Mouse (Mus musculus) liver, embryonic 16.5 days (tissue): ENCODE data around the gene Ifi214. TPM values are rescaled to one million over a fixed set of nuclear protein-coding genes. Genes with fewer than 3 reads are reported as not detected.
"Not testable (repeated sequence)": the region's sequence is repeated elsewhere in the genome, so short reads cannot be mapped to it uniquely, and the experiment has no call there.

Experiments used
- ATAC-seq: fragments of 200-750 bp; cut with Nextera tagmentation; 2 replicates; pipeline ENCODE4 v1.8.0; 2017; ENCODE audit warnings: low read depth, mild to moderate bottlenecking, moderate number of reproducible peaks, moderate library complexity
- H3K27ac ChIP-seq: fragments of 300-500 bp; sonication (generic); 2 replicates; pipeline ENCODE4 v1.5.1; 2014; ENCODE audit warnings: mild to moderate bottlenecking, low read length
- H3K27me3 ChIP-seq: fragments of 300-500 bp; sonication (generic); 2 replicates; pipeline ENCODE4 v1.6.1; 2014; ENCODE audit warnings: low read depth, low read length, mixed read lengths; ENCODE audit not compliant: control insufficient read depth, insufficient read depth
- H3K36me3 ChIP-seq: fragments of 300-500 bp; sonication (generic); 2 replicates; pipeline ENCODE4 v1.6.1; 2014; ENCODE audit warnings: mild to moderate bottlenecking; ENCODE audit not compliant: control insufficient read depth, insufficient read depth
- H3K4me1 ChIP-seq: fragments of 300-500 bp; sonication (generic); 2 replicates; pipeline ENCODE4 v1.6.1; 2014; ENCODE audit warnings: low read depth, low read length, mixed read lengths; ENCODE audit not compliant: control insufficient read depth
- H3K4me2 ChIP-seq: fragments of 300-500 bp; sonication (generic); 2 replicates; pipeline ENCODE4 v1.6.1; 2014; ENCODE audit warnings: low read depth, low read length, mixed read lengths
- H3K4me3 ChIP-seq: fragments of 300-500 bp; sonication (generic); 2 replicates; pipeline ENCODE4 v1.5.1; 2014; ENCODE audit warnings: low read depth, mild to moderate bottlenecking, low read length
- H3K9ac ChIP-seq: fragments of 300-500 bp; sonication (generic); 2 replicates; pipeline ENCODE4 v1.6.1; 2014; ENCODE audit warnings: low read depth, low read length
- H3K9me3 ChIP-seq: fragments of 300-500 bp; sonication (generic); replicated peaks from 2 replicates; pipeline ENCODE4 v1.6.1; 2016; ENCODE audit warnings: low read length; ENCODE audit not compliant: control insufficient read depth
- WGBS: fragments of 180-500 bp; shearing (Covaris S2); extraction: QIAGEN DNeasy Blood & Tissue Kit; methylation state at CpG from one replicate; pipeline ENCODE4 v1.1.7; 2014; ENCODE audit not compliant: insufficient replicate concordance; 5-methylcytosine and 5-hydroxymethylcytosine counted together
- polyA plus RNA-seq: library from polyadenylated mRNA; unstranded; fragments of >200 nt; fragmentation: Nextera tagmentation; extraction: Ambion mirVana; gene quantifications from 2 replicates; pipeline ENCODE4 v1.2.1, GENCODE M21; 2015

Ifi214 gene
- 0.01 and 0.07 TPM in 2 replicates for polyA plus RNA-seq

DNA sequence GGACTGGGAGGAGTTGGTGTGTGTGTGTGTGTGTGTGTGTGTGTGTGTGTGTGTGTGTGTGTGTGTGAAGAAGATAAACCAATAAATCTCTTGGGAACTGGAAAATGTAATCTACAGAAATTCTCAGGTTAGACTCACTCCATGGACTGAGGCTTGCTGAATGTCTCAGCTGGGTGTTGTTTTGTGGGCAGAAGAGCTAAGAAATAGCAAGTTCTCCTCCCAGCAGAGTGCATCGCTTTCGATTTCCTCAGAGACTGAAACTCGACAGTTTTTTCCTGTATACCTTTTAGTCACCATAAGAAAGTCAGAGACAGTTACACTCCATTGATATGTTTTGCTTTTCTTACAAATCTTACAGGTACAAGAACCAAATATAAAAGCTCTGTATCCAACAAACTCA, at the start of gene Ifi214:
Gene Ifi214, minus strand, starts transcription at position 167 of the 400 bp plus-strand sequence.
- not testable (repeated sequence) for H3K4me1 ChIP-seq, H3K27me3 ChIP-seq, H3K4me3 ChIP-seq, H3K27ac ChIP-seq, ATAC-seq, H3K36me3 ChIP-seq, H3K4me2 ChIP-seq, H3K9ac ChIP-seq, H3K9me3 ChIP-seq
- 63% methylated on average over 3 of the region's 3 CpGs for WGBS

DNA sequence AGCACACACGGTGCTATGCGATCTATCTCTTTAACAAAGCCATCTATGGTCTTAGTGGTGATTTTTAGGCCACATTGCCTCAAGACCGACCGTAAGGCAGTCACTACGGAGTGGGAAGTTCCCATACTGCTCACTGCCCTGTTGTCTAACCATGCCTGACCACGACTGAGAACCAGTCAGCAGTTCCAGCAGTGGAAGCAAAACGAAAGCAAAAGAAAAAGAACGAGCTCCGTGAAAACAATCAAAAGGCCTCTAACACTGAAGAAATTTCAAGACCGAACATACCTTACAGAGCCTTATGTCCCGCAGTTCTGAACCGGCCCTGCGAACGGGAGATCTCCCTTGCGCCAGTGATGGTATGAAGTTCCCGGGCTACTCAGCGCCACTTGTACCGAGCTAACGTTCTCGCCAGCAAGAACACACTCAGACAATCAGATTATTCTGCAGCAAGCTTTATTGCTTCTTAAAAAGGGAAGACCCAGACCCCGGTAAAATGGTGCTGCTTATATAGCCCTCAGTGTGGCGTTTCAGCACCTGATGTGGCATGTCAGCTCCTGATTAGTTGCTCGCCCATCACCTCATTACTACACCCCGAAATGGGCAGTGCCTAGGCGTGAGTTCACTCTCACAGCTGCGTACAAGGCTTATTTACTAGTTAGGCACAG, 44.3 kb upstream of the Ifi214 start:
- Histone ChIP-seq H3K4me3 (no peak overlapping the region), H3K9ac (no peak overlapping the region), H3K4me2 (no peak overlapping the region), H3K36me3 (no peaks in the 10 kb centered on the region), H3K27me3 (no peaks in the 10 kb centered on the region), H3K27ac (no peak overlapping the region), H3K4me1 (no peaks in the 10 kb centered on the region), H3K9me3 (peaks cover 5% of the 10 kb centered on the region)
- 81% methylated on average over 26 of the region's 26 CpGs for WGBS
- no peak for ATAC-seq

DNA sequence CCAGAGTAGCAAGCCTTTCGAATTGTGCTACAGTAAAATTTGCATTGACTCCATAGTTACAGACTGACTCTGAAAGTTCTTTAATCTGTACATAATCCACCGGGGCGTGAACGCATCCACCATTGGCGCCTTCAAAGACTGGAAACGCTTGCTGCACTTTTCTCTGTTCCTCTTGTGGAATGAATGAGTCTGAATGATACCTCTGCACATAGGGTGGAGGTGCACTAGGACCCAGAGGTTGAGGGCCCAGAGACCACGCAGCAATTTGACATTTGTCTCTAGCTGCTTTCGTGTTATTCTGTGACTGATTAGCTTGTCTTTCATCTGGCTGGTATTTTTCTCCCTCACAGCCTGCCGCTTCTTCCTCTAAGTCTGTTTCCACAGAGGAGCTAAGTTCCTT, 43.3 kb upstream of the Ifi214 start:
- Histone ChIP-seq H3K9ac (no peak overlapping the region), H3K9me3 (peaks cover 5% of the 10 kb centered on the region), H3K36me3 (no peaks in the 10 kb centered on the region), H3K4me1 (no peaks in the 10 kb centered on the region), H3K27me3 (no peaks in the 10 kb centered on the region), H3K4me2 (no peak overlapping the region), H3K4me3 (no peak overlapping the region), H3K27ac (no peak overlapping the region)
- no peak for ATAC-seq
- 71% methylated on average over 9 of the region's 9 CpGs for WGBS

DNA sequence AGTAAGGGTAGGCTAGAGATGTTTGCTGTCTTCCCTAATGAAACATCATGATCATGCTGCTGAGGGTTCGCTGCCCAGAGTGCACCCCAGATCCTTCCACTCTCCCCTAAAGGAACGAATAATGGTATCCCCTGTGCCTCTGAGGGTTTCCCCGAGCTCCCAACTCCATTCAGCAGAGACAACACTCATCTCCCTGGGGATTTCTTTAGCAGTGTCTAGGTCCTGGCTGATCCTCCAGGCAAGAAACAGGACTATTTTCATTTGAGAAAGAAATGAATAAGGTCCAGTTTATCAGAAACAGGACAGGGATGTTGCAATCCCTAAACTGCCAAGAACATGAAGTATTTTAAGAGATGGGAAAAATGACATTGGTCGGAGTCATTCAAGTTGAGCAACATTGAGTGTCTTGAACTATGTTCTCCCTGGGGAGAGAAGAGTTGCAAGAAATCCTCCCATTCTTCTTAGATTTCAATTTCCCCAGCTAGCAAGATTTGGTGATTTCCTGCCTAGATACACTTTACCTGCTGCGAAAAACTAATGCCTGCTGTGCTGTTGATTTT, 14.8 kb upstream of the Ifi214 start:
- not testable (repeated sequence) for H3K9me3 ChIP-seq, ATAC-seq
- WGBS, result 61% methylated on average over 5 of the region's 5 CpGs

GRCm38 (mm10) chr1:173548798-173549197, 13.0 kb upstream of the Ifi214 start:
- not testable (repeated sequence) for H3K27ac ChIP-seq, H3K4me1 ChIP-seq, H3K9ac ChIP-seq, H3K36me3 ChIP-seq, ATAC-seq, H3K4me2 ChIP-seq, H3K9me3 ChIP-seq, H3K27me3 ChIP-seq, H3K4me3 ChIP-seq
- WGBS, result 60% methylated on average over 3 of the region's 3 CpGs

More for the DNA sequence above, 14.8 kb upstream of the Ifi214 start:
- H3K4me3 ChIP-seq, H3K9ac ChIP-seq, H3K27me3 ChIP-seq, H3K36me3 ChIP-seq, H3K4me2 ChIP-seq, H3K27ac ChIP-seq, H3K4me1 ChIP-seq: not testable (repeated sequence)

DNA sequence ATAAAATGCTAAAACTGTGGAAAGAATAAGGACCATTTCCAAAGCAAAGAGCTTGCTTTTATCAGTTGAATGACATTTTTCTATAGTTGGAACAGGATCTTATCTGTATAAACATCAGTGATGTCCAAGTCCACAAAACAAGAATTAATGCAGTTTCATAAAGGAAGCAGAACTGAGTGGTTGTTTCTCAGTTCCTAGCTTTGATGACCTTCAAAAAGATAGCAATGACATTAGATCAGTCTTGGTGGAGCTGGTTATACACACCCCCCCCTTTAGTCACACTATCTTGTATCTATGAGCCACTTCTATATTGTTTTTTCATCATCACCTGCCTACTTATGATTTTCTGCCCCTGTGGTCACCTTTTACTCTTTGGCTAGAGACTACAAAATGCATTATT, 14.3 kb downstream of the Ifi214 start:
- Histone ChIP-seq H3K4me1 (no peaks in the 10 kb centered on the region), H3K36me3 (no peaks in the 10 kb centered on the region), H3K4me3 (no peak overlapping the region), H3K4me2 (no peak overlapping the region), H3K9me3 (no peaks in the 10 kb centered on the region), H3K27me3 (no peaks in the 10 kb centered on the region), H3K9ac (no peak overlapping the region), H3K27ac (no peak overlapping the region)
- ATAC-seq, result no peak

DNA sequence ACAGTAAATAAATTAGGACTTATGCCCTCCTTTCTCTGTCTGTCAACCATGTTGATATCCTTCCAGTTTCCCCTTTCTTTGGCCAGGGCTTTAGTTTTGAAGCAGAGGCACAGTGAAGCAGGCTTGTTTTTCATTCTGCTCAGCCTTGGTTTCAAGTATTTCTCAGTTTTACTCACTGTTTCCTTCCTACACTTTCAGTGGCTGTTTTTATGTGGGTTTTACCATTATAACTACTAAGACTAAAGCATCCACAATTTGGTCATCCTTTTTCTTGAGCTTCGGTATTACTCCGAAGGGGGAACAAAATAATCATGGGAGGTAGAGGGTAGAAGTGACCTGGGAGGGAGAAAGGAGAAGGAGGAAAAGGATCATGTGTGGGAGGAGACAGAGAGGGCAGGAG, 25.2 kb downstream of the Ifi214 start:
- not testable (repeated sequence) for H3K4me2 ChIP-seq, H3K27me3 ChIP-seq, H3K27ac ChIP-seq, H3K36me3 ChIP-seq, H3K9me3 ChIP-seq, H3K4me3 ChIP-seq, H3K9ac ChIP-seq, H3K4me1 ChIP-seq, ATAC-seq
- WGBS, result 72% methylated on average over 2 of the region's 2 CpGs

DNA sequence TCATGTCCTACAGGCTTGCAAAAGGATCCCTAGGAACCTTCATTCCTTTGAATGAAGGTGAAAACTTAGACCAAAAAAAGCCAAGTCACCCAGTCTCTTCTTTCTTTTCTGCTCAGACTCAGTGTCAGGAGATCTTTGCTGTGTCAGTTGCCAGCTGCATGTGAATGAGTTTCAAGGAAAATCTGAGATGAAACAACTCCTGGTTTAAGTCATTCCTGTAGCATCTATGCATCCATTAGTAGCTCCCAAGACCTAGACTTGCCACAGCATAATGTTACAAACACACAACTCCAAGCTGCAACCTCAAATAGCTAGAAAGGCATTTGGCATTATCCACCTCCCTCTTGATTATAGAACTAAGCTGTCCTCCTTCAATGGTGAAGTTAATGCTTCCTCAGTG, 44.3 kb downstream of the Ifi214 start:
- not testable (repeated sequence) for H3K27me3 ChIP-seq, H3K27ac ChIP-seq, H3K9ac ChIP-seq, H3K4me1 ChIP-seq, H3K4me2 ChIP-seq, H3K4me3 ChIP-seq, H3K9me3 ChIP-seq, H3K36me3 ChIP-seq, ATAC-seq

GRCm38 (mm10) chr1:173490812-173491480, 44.8 kb downstream of the Ifi214 start, which contains the start of gene Ifi206:
Ifi206 (minus strand) TSS chr1:173491041.
- H3K4me1 ChIP-seq, H3K36me3 ChIP-seq, ATAC-seq, H3K9ac ChIP-seq, H3K4me2 ChIP-seq, H3K27me3 ChIP-seq, H3K4me3 ChIP-seq, H3K27ac ChIP-seq, H3K9me3 ChIP-seq: not testable (repeated sequence)
- 33% methylated on average over 3 of the region's 3 CpGs for WGBS
